Mouse (Mus musculus): ENCODE results near the gene Rnf150. TPM values are rescaled to one million over a fixed set of nuclear protein-coding genes. Genes with fewer than 3 reads are reported as not detected.

Rnf150 gene
- polyA plus RNA-seq, 1 experiment: 1.5 TPM

DNA sequence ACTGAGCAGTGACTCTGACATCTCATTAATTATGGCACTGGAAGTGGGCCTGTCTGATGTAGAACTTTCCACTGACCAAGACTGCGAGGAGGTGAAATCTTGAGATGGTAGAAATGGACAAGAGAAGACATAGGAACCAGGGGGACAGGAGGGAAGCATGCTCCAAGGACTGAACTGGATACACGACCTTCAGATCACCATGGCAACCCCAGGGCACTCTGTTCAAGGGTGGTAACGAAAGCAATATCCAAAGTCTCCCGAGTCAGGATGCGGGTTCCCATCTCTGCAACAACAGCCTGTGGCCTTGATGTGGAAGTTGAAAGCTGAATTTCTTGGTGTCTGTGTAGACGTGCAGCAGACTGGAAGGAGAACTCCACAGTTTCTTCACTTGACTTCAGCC lies 220.3 kb downstream of the Rnf150 start:
- 91% methylated on average over 6 of the region's 6 CpGs for WGBS
- H3K36me3 ChIP-seq (ENCODE audit: control insufficient read depth, insufficient read depth, low read length): no peaks in the 10 kb centered on the region
- DNase-seq: no peak
- H3K27me3 ChIP-seq (ENCODE audit: control insufficient read depth, insufficient read depth, low read length): no peaks in the 10 kb centered on the region
- TF ChIP-seq POLR2A (IDR thresholded peaks at IDR 0.05; ENCODE audit: control insufficient read depth, extremely low read depth, insufficient read depth, low read length, poor library complexity) (no peak), CTCF (IDR thresholded peaks at IDR 0.05; ENCODE audit: borderline replicate concordance, control insufficient read depth, extremely low read depth, insufficient read depth, low read length, poor library complexity) (no peak)
- H3K4me1 ChIP-seq (replicated peaks; ENCODE audit: control insufficient read depth, insufficient read depth, low read length): 0 out of 2 replicates have a peak, but pooled peaks cover 2% of the 10 kb centered on the region
- H3K27ac ChIP-seq (ENCODE audit: control insufficient read depth, insufficient read depth, low read length): no peak overlapping the region
- no peak overlapping the region for H3K4me3 ChIP-seq (ENCODE audit: control insufficient read depth, insufficient read depth, low read length)

DNA sequence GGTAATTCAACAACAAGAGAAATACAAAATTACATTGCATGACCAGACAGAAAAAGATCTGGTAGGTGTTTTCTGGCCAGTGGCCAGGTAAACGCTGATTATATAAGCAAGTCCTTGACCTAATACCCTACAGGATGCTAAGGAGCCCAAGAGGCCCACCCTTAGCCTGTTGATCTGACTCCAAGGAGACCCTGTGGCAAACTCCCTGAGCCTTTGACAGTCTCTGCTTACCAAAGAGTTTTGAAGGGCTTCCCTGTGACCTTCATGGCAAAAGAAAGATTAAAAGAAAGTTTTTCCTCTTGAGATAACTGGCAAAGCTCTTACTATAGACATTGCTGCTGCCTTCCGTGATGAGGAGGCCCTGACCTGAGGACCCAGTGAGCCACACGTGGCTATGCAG lies 222.4 kb downstream of the Rnf150 start:
- Histone ChIP-seq H3K4me3 (ENCODE audit: control insufficient read depth, insufficient read depth, low read length) (no peak overlapping the region), H3K36me3 (ENCODE audit: control insufficient read depth, insufficient read depth, low read length) (no peaks in the 10 kb centered on the region), H3K27ac (ENCODE audit: control insufficient read depth, insufficient read depth, low read length) (no peak overlapping the region), H3K27me3 (ENCODE audit: control insufficient read depth, insufficient read depth, low read length) (no peaks in the 10 kb centered on the region), H3K4me1 (replicated peaks; ENCODE audit: control insufficient read depth, insufficient read depth, low read length) (0 out of 2 replicates have a peak, but pooled peaks cover 2% of the 10 kb centered on the region)
- DNase-seq: no peak
- 60% methylated on average over 3 of the region's 3 CpGs for WGBS
- TF ChIP-seq CTCF (IDR thresholded peaks at IDR 0.05; ENCODE audit: borderline replicate concordance, control insufficient read depth, extremely low read depth, insufficient read depth, low read length, poor library complexity) (no peak), POLR2A (IDR thresholded peaks at IDR 0.05; ENCODE audit: control insufficient read depth, extremely low read depth, insufficient read depth, low read length, poor library complexity) (no peak)

DNA sequence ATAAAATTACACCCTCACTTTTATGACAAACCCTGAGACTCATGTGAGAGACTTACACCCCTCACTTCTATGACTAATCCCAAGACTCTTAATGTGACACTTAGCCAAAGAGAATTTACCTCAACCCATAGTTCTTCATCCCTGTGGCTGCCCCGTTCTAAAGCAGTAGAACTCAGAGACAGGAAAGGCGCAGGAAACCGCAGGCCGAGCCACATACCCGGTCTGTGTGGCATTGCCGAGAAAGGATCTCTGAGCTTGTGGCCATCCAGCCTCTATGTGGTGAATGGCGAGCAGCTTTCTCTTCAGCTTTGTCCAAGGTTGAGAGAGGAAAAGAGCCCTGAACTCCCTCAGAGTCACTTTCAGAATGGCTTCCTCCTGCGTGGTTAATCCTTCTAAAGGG lies 223.5 kb downstream of the Rnf150 start:
- Histone ChIP-seq H3K27me3 (ENCODE audit: control insufficient read depth, insufficient read depth, low read length) (no peaks in the 10 kb centered on the region), H3K4me1 (replicated peaks; ENCODE audit: control insufficient read depth, insufficient read depth, low read length) (0 out of 2 replicates have a peak, but pooled peaks cover 2% of the 10 kb centered on the region), H3K4me3 (ENCODE audit: control insufficient read depth, insufficient read depth, low read length) (no peak overlapping the region), H3K27ac (ENCODE audit: control insufficient read depth, insufficient read depth, low read length) (no peak overlapping the region), H3K36me3 (ENCODE audit: control insufficient read depth, insufficient read depth, low read length) (no peaks in the 10 kb centered on the region)
- peak; percentile 5 for DNase-seq
- TF ChIP-seq CTCF (IDR thresholded peaks at IDR 0.05; ENCODE audit: borderline replicate concordance, control insufficient read depth, extremely low read depth, insufficient read depth, low read length, poor library complexity): no peak
- WGBS: 6% methylated on average over 8 of the region's 8 CpGs

DNA sequence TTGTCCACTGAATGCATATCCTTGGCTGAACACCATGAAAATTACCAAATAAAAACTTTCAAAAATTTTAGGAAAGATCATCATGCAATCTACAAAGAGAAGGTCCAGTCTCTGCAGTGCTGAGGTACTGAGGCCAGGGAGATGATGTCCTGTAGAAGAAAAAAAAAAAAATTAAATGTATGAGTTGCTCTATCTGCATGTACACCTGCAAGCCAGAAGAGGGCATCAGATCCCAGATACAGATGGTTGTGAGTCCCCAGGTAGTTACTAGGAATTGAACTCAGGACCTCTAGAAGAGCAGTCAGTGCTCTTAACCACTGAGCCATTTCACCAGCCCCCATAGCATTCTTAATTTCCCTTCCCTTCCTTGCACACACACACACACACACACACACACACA lies 224.4 kb downstream of the Rnf150 start:
- TF ChIP-seq POLR2A (IDR thresholded peaks at IDR 0.05; ENCODE audit: control insufficient read depth, extremely low read depth, insufficient read depth, low read length, poor library complexity): no peak
- Histone ChIP-seq H3K4me3 (ENCODE audit: control insufficient read depth, insufficient read depth, low read length) (no peak overlapping the region), H3K4me1 (replicated peaks; ENCODE audit: control insufficient read depth, insufficient read depth, low read length) (0 out of 2 replicates have a peak, but pooled peaks cover 2% of the 10 kb centered on the region), H3K36me3 (ENCODE audit: control insufficient read depth, insufficient read depth, low read length) (no peaks in the 10 kb centered on the region), H3K27ac (ENCODE audit: control insufficient read depth, insufficient read depth, low read length) (no peak overlapping the region), H3K27me3 (ENCODE audit: control insufficient read depth, insufficient read depth, low read length) (no peaks in the 10 kb centered on the region)
- DNase-seq: no peak

GRCm38 (mm10) chr8:83088156-83088555 lies 225.0 kb downstream of the Rnf150 start:
- H3K4me1 ChIP-seq (replicated peaks; ENCODE audit: control insufficient read depth, insufficient read depth, low read length): 0 out of 2 replicates have a peak, but pooled peaks cover 2% of the 10 kb centered on the region

GRCm38 (mm10) chr8:83089336-83089986 lies 226.3 kb downstream of the Rnf150 start:
- H3K4me1 ChIP-seq (replicated peaks; ENCODE audit: control insufficient read depth, insufficient read depth, low read length): 0 out of 2 replicates have a peak, but pooled peaks cover 2% of the 10 kb centered on the region
- H3K27me3 ChIP-seq (ENCODE audit: control insufficient read depth, insufficient read depth, low read length): no peaks in the 10 kb centered on the region
- H3K36me3 ChIP-seq (ENCODE audit: control insufficient read depth, insufficient read depth, low read length): no peaks in the 10 kb centered on the region
- TF ChIP-seq CTCF (IDR thresholded peaks at IDR 0.05; ENCODE audit: borderline replicate concordance, control insufficient read depth, extremely low read depth, insufficient read depth, low read length, poor library complexity) (no peak), POLR2A (IDR thresholded peaks at IDR 0.05; ENCODE audit: control insufficient read depth, extremely low read depth, insufficient read depth, low read length, poor library complexity) (no peak)
- 13% methylated on average over 10 of the region's 10 CpGs for WGBS
- H3K4me3 ChIP-seq (ENCODE audit: control insufficient read depth, insufficient read depth, low read length): no peak overlapping the region
- no peak overlapping the region for H3K27ac ChIP-seq (ENCODE audit: control insufficient read depth, insufficient read depth, low read length)
- DNase-seq: peak; percentile 66

More at GRCm38 (mm10) chr8:83088156-83088555, 225.0 kb downstream of the Rnf150 start:
- Histone ChIP-seq H3K27me3 (ENCODE audit: control insufficient read depth, insufficient read depth, low read length) (no peaks in the 10 kb centered on the region), H3K27ac (ENCODE audit: control insufficient read depth, insufficient read depth, low read length) (no peak overlapping the region), H3K36me3 (ENCODE audit: control insufficient read depth, insufficient read depth, low read length) (no peaks in the 10 kb centered on the region), H3K4me3 (ENCODE audit: control insufficient read depth, insufficient read depth, low read length) (no peak overlapping the region)
- TF ChIP-seq CTCF (IDR thresholded peaks at IDR 0.05; ENCODE audit: borderline replicate concordance, control insufficient read depth, extremely low read depth, insufficient read depth, low read length, poor library complexity) (no peak), POLR2A (IDR thresholded peaks at IDR 0.05; ENCODE audit: control insufficient read depth, extremely low read depth, insufficient read depth, low read length, poor library complexity) (no peak)
- 92% methylated on average over 6 of the region's 6 CpGs for WGBS
- DNase-seq: no peak

DNA sequence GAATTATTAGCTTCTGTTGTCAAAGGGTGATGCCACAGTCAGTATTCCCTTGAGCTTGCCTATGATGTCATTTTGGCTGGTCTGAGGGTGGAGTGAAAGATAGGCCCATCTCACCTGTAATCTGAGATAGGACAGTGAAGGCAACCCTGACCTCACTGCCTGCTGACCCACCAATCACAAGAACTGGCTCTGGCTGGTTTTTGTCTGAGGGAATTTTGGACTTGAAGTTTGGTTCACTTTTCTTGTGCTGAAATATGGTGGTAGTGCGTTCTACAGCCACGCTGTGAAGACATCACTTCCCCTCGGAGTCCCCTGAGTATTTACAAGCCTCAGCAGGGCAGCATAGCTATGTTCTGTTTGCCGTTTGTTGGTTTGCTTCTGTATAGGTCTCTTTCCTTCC lies 227.3 kb downstream of the Rnf150 start:
- no peak overlapping the region for H3K4me3 ChIP-seq (ENCODE audit: control insufficient read depth, insufficient read depth, low read length)
- H3K27me3 ChIP-seq (ENCODE audit: control insufficient read depth, insufficient read depth, low read length): no peaks in the 10 kb centered on the region
- H3K4me1 ChIP-seq (replicated peaks; ENCODE audit: control insufficient read depth, insufficient read depth, low read length): 0 out of 2 replicates have a peak, but pooled peaks cover 2% of the 10 kb centered on the region
- no peak overlapping the region for H3K27ac ChIP-seq (ENCODE audit: control insufficient read depth, insufficient read depth, low read length)
- no peak for DNase-seq
- no peak for TF ChIP-seq CTCF (IDR thresholded peaks at IDR 0.05; ENCODE audit: borderline replicate concordance, control insufficient read depth, extremely low read depth, insufficient read depth, low read length, poor library complexity)
- no peak for TF ChIP-seq POLR2A (IDR thresholded peaks at IDR 0.05; ENCODE audit: control insufficient read depth, extremely low read depth, insufficient read depth, low read length, poor library complexity)
- 87% methylated on average over 4 of the region's 4 CpGs for WGBS
- H3K36me3 ChIP-seq (ENCODE audit: control insufficient read depth, insufficient read depth, low read length): no peaks in the 10 kb centered on the region
